Mouse (Mus musculus) left cerebral cortex, postnatal 36 days (tissue): ENCODE measurements around the gene Rec114. TPM values are rescaled to one million over a fixed set of nuclear protein-coding genes. Genes with fewer than 3 reads are reported as not detected.

ENCODE experiments used
- DNase-seq, 2 experiments: peaks; one replicate each; pipeline ENCODE4 v3.0.0; 2021 to 2022; ENCODE audit warnings: low spot score in 2 of 2, mixed read lengths in 1 of 2
- intact Hi-C: fragments of 180-260 bp; cut with DNase I; formaldehyde crosslinking; loops from one replicate; pipeline ENCODE4 v1.15.1; 2025
- total RNA-seq, 2 experiments: library from RNA; stranded (reverse); gene quantifications; 2 replicates each; pipeline ENCODE4 v1.2.3; 2021

The Rec114 gene
- total RNA-seq, 2 experiments from 2014 or later: 0.59 TPM; not detected in 1

DNA sequence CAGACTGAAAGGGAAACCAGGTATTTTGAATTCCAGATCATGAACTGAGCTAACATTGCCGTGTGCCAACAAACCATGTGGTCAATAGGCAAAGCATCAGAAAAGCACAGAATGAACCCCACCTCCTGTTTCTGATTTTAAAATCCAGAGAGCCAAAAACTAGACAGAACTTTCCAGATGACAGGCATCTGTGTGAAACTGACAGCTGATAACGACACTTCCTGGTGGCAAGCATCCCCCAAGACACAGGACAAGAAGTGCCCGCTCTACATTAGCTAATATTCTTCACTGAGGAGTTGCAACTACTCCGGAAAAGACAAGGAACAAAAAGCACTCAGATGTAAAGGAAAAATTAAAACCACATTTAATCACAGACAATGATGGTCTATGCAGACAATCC is 23.6 kb downstream of the Rec114 start:
- DNase-seq: no peak
- intact Hi-C loops: no loop called here

DNA sequence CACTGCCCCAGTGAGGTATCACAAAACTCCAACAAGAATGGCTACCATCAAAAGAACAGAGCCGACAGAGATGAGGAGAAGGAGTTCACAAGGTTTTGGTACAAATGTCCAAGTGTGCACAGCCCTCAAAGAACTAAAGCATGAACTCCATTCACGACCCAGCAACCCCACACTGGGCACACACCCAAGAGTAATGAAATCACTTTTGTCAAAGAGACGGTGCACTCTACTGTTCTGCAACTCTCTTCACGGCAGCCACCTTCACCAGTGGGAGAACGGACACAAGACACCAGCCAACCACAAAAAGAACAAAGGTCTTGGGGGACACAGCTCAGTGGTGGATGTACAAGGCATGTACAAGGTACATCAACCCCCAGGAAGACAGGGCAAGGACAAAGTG is 24.3 kb downstream of the Rec114 start:
- intact Hi-C loops: no loop called here

DNA sequence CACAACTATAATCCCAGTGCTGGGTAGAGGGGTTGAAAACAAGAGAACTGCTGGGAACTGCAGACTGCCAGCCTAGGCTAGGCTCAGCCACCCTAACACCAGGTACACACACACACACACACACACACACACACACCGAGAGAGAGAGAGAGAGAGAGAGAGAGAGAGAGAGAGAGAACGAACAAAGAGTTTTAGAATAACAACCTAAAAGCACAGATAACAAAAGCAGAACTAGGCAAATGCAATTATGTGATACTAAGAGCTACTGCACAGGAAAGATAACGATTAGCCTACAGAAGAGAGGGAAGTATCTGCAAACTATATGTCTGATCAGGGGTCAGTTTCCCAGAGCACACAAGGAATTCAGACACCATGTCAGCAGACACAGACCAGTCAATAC is 24.8 kb downstream of the Rec114 start:
- no peak for DNase-seq
- intact Hi-C loops: no loop called here

More for the DNA sequence above, 24.3 kb downstream of the Rec114 start:
- no peak for DNase-seq

DNA sequence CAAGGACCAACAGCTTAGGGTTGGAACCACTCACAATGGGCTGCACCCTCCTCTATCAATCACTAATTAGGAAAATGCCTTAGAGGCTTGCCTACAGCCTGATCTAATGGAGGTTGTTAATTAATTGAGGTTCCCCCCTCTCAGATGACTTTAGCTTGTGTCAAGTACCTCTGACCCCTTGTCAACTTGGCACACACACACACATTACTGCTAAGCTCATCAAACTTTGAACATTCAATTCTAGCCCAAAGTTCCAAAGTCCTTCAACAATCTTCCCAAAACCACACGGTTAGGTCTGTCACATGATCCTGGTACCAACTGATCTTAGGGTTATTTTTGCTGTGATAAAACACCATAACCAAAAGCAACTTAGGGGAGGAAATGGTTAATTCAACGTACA is 26.9 kb downstream of the Rec114 start:
- intact Hi-C loops: no loop called here
- DNase-seq: no peak

DNA sequence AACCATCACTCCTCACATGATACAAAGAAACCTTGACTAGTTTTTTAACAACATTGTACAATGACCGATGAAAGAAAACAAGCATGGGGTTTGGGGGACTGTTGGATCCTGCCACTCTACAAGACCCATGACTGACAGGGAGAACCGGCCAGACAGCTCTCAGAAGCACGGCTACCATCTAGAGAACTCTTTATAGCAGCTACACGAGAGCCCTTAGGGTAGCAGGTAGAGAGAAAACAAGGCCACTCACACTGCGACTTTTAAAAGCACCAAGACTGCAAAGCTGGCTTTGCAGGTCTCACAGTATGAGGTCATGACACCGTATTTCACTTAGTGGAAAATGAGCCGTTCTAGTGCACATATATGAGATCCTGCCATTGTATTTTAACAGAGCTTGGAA is 33.1 kb downstream of the Rec114 start:
- intact Hi-C loops: loop anchor here (5.0 kb wide), 1 partner anchor 162 kb away; no protein-coding TSS in a partner anchor
- DNase-seq: no peak

DNA sequence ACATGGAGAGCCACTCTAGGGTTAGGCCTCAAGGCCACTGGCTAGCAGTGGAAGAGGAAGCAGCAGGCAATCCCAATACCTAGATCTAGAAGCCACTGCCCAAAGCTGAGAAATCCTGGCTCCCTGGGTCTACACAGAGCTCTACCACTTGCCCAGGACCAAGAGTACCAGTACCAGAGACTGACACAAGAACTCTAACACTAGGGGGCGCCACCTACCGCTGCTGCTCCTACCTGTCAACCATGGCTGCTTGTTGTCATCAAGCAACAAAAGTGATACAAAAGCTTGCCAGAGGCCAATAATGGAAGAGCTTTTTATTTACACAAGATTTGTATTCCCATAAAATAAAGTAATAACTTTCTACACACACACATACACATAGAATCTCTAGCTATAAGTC is 33.8 kb downstream of the Rec114 start:
- intact Hi-C loops: loop anchor here (5.0 kb wide), 1 partner anchor 162 kb away; no protein-coding TSS in a partner anchor
- DNase-seq: peak; percentile 22 to 58

DNA sequence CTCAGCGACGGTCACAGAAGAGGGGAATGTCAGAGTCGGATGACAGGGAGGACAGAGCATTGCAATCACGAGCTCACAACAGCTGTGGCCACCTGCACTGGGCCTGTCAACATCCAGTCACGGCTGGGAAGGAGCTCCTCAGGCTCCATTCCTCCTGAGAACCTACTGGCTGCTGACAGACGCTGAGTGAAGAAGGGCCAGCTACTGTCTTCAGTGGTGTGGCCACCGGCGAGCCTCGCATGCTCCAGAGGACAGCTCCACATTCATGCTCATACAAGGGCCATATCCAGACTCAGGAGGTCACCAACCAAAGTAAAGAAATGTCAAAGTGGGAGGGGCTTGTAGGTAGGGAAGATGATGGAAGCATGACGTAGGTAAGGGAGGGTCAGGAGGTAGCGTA is 36.0 kb downstream of the Rec114 start:
- intact Hi-C loops: no loop called here
- DNase-seq: no peak

DNA sequence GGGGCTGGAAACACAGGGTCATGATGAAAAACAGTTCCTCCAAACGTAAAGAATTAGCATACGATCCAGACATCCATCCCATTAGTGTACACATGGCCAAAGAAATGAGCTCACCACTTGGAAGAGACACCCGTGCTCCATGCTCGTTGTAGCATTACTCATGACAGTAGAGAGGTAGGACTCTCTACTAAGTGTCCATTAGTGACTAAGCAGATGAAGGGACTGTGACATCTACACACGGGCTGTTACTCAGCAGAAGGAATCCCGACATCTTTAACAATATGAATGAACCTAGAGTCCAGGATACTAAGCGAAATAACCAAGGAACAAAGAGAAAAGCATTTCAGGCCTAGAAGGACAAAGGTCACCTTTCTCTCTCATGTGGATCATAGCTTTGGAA is 37.7 kb downstream of the Rec114 start:
- no peak for DNase-seq
- intact Hi-C loops: no loop called here

DNA sequence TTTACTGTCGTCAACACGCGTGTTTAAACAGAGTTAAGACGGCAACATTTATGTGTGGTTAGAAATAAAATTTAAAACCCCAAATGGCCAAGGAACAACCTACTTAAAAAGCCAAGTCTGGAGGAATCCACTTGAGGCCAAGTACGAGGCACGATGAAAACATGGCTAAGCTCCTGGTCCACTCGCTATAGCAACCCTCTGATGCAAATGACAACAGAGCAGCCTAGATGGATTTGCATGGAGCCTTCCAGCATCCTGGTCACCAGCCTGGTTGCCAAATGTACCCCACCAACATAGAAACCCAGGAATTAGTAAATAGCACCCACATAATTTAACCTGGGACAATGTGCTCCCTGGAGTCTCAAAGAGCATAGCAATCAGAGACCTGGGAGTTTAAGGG is 40.0 kb downstream of the Rec114 start:
- intact Hi-C loops: no loop called here
- DNase-seq: no peak

DNA sequence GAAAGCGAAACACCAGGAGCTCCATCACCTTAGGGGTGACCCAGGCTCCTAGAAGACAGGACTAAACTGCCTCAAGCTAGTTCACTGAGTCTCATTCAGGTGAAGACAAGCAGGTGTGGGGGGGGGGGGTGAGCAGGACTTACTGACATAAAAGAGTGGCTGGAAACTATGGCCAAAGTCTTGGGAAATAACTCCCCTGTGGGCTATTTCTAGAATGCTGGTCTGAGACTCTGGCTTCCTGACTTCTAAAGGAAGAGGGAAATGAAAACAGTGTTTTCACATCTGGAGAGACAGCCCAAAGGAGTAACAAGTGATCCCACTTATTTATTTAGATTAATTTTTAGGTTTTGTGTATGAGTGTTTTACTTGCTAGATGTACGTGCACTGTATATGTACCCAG is 42.0 kb downstream of the Rec114 start:
- DNase-seq: no peak
- intact Hi-C loops: no loop called here

DNA sequence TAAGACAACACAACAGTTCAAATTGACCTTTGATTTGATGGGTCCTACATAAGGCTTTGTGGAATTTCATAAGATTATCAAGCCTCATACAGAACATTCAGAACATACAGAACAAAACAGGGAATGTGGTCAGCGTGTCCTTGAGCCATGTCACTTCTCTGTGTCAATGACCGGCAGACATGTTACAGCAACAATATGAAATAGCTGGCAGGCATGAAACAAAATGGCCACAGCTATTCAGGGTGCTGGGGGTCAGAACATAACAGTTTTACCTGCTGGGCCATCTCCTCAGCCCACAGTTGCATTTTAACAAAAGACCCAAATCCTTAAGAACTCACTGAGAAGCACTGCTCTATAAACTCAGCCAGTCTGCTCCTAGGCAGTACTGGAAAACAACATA is 45.3 kb downstream of the Rec114 start:
- intact Hi-C loops: no loop called here
- DNase-seq: no peak

DNA sequence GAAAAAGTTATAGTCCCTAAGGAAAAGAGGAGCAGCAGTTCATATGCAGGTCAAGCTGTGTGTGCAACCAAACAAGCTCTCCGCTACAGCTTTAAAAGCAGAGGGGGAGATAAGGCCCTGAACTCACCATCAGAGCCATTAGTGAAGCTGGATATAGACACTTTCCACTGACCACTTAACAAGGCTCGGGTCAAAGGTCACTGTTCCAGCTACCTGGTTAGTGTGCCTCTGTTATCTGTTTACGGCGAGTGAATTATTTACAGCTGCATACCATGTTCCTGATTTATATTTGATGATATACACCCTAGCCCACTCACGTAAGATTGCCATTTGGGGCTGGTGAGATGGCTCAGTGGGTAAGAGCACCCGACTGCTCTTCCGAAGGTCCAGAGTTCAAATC is 52.3 kb downstream of the Rec114 start:
- intact Hi-C loops: no loop called here
- DNase-seq: no peak

DNA sequence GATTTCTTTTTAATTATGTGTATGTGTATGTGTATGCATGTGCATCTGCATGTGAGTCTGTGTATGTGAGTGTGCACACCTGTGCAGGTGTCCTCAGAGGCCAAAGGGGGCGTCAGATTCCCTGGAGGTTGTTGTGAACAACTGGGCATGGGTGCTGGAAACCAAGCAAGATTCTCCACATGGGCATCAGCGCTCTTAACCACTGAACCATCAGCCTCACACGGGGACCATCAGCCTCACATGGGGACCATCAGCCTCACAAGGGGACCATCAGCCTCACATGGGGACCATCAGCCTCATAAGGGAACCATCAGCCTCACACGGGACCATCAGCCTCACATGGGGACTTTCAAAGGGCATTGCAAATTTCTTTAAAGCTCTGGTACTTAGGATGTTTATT is 53.1 kb downstream of the Rec114 start:
- DNase-seq: no peak
- intact Hi-C loops: no loop called here

DNA sequence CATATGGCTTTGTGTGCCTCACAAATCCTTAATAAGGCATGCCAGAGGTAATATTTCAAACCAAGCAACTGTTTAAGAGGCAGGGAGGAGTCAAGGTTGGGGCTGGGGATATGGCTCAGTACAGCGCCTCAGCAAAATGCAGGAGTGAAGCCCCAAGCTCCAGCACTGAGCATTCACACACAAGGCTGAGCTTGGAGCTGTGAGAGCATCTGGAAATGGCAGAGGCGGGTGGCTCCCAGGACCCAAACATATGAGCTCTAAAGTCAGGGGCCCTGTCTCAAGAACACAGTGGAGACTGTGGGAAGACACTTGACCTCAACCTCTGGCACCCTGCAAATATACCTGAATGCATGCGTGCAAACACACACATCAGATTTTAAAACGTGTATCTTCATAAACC is 55.7 kb downstream of the Rec114 start:
- no peak for DNase-seq
- intact Hi-C loops: no loop called here

DNA sequence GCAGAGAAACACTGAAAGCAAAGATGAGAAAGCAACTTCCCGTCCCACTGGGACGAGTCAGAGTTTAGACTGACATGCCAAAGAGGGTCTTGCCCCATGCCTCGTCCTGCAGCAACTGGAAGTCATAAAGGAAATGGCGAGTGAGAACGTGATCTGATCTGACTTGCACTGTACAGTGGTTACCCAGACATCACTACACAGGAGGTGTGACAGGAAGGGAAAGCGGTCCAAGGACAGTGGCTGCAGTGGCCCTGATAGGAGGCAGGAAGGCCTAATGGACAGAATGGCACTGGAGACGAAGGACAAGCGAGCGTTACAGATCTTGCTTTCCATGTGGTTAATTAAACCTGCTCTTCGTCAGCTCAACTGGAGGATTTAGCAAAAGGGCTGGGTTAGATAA is 58.5 kb downstream of the Rec114 start:
- intact Hi-C loops: no loop called here
- DNase-seq: no peak

DNA sequence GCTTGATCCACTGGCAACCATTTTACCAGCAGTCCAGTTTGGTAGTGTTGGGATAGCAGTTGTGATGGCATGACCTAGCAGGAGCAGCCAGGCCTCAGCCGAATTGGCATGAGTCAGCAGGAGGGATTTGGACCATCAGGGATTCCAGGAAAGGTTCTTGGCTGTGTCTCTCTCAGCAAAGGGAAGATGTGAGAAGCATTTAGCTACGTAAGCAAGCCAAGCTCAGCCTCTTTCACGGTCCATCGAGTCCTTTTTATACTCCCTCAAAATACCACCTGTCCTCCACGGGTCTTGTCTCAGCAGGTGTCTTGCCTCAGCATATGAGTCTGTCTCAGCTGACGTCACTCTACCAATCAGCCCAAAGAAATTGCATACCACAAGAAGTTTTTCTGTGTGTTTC is 60.4 kb downstream of the Rec114 start:
- intact Hi-C loops: no loop called here
- no peak for DNase-seq

DNA sequence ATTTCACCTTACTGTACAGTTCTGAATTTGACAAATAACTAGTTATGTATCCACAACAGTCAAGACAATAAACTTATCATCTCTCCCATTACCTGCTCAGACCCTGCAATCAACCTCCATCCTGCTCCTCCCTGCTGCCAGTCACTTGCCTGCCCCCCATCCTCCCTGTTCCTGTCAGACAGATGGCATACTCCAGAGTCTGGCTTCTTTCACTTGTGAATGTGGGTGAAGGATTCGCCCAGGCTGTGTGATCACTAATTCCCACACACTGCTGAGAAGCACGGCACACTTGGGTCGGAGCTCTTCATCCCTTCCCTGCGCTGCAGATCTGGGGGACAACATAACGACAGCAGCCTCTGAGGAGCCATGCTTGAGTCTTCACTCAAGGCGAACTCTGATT is 61.7 kb downstream of the Rec114 start:
- peak in 1 of 2 experiments; percentile 28 for DNase-seq
- intact Hi-C loops: no loop called here

DNA sequence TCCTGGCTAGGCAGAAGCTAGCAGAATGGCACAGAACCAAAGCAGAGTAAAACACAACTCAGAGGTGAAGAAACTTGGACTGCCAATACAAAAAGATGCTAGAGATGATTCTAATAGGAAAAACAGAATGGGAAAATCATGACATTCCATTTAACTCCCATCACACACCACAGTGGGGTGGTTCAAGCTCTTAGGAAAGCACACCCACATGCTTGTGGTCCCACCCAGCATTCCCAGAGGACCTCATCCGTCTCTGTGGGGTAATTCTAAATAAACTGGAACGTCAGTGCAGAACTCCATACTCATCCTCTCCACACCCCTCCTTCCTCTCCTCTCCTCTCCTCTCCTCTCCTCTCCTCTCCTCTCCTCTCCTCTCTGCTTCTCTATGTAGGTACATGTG is 62.4 kb downstream of the Rec114 start:
- DNase-seq: no peak
- intact Hi-C loops: no loop called here

DNA sequence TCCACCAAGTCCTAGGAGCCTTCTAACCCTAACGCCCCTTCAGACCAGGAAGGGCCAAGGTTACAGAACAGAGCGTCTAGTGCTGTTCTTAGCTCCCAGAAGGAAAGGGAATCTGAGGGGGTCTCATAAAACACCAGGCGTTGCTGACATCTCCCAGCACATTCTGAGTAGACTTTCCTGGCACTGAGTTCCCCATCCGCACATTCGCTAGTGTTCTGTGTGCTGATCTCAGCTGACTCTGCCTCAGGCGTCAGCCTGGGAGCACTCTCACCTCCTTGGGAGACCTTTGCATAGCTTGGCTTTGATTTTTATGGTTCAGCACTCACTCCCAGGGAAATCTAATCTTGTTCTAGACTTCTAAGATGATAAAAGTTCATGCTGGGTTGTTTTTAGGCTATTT is 68.4 kb downstream of the Rec114 start:
- DNase-seq: no peak
- intact Hi-C loops: no loop called here

DNA sequence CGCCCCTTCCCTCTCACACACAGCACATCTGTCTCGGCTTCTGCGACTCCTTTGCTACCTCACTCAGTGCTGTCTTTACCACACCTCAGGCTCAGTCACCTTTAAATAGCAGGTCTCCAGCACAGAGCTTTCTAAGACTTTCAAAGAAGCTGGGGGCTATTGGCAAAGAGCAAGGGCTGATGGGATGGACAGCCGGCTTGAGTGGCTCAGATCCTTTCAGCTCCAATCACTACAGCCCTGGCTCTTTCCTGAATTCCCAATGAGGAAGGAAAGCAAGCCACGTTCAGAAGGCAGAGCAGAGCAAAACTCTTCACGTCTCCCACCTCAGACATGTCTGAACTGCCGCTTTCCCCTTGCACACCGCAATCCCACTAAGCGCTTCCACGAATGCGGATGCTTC is 69.0 kb downstream of the Rec114 start:
- intact Hi-C loops: no loop called here

DNA sequence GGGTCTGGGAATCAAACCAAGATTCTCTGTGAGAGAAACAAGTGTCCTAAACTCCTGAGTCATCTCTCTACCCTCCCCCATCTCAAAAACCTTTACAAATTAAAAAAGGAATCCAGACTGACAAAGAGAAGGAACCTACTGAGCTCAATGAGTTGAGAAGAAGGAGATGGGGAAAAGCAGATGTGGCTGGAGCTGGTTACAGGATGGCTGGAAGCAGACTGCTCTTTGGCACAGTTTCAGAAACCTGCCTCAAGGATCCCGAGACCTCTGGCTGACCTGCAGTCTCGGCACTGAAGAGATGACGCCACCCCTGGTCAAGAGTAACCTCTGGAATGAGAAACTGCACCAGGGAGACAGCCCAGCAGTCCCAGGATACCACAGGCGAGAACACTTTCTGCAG is 71.3 kb downstream of the Rec114 start:
- no peak for DNase-seq

More for the DNA sequence above, 69.0 kb downstream of the Rec114 start:
- DNase-seq: no peak

DNA sequence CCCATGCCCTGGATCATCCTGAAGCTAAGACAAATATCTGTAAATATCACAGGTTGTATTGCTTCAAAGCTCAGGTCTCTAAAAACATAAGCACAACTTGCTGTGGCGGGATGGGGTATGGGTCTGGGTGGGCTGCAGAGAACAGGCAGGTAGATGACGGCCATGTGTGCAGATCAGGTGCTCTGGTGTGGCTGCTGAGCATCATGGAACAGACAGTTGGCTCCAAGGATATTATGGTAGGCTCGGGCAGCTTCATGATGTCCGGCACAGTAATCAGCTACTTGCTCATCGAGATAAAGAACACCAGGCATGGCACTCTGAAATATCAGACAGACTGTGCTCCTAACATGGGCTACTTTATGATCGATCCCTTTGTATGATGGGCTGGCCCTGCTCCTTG is 73.9 kb downstream of the Rec114 start:
- intact Hi-C loops: no loop called here
- no peak for DNase-seq

More for the DNA sequence above, 71.3 kb downstream of the Rec114 start:
- intact Hi-C loops: no loop called here

DNA sequence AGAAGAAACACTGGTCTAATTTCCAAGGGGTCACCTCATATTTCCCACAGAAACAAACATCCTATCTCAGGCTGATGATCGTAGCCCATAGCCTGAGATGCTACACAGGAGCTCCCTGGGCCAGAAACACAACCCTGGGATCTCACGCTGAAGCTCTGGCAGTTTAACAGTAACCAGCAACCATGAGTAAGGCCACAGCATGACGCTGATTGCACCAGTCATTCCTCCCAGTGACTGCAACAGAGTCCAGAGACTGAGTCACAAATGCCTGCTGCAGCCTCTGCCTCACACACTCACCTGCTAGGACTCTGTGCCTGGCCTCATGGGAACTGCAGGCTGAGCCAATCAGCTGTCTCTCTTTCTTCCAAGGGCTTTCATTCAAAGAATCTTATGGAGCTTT is 74.7 kb downstream of the Rec114 start:
- intact Hi-C loops: no loop called here
- no peak for DNase-seq
